Mouse (Mus musculus) midbrain, embryonic 11.5 days (tissue): ENCODE measurements at regions not wholly inside any gene's neighbourhood (a gene's known extent, or its start where the extent isn't known, plus 50 kb on each side); places are given as distances from the start of the nearest gene placed in this dataset.

Experiments used
- ATAC-seq: fragments of 200-750 bp; cut with Nextera tagmentation; 2 replicates; pipeline ENCODE4 v1.8.0; 2017; ENCODE audit warnings: moderate TSS enrichment, moderate library complexity; ENCODE audit not compliant: low FRiP score
- DNase-seq: peaks from one replicate; pipeline ENCODE4 v3.0.0; 2015; ENCODE audit warnings: low spot score; ENCODE audit errors: missing footprints
- H3K27ac ChIP-seq: fragments of 300-500 bp; sonication (generic); 2 replicates; pipeline ENCODE4 v1.5.1; 2014; ENCODE audit warnings: low read depth, low read length
- H3K27me3 ChIP-seq: fragments of 300-500 bp; sonication (generic); 2 replicates; pipeline ENCODE4 v1.6.1; 2014; ENCODE audit warnings: mild to moderate bottlenecking, low read length, moderate library complexity, mixed read lengths; ENCODE audit not compliant: control insufficient read depth, insufficient read depth
- H3K36me3 ChIP-seq: fragments of 300-500 bp; sonication (generic); 2 replicates; pipeline ENCODE4 v1.6.1; 2014; ENCODE audit warnings: mild to moderate bottlenecking, low read length, moderate library complexity, mixed read lengths; ENCODE audit not compliant: control insufficient read depth, insufficient read depth
- H3K4me1 ChIP-seq: fragments of 300-500 bp; sonication (generic); 2 replicates; pipeline ENCODE4 v1.6.1; 2014; ENCODE audit warnings: low read length; ENCODE audit not compliant: control insufficient read depth, insufficient read depth
- H3K4me2 ChIP-seq: fragments of 300-500 bp; sonication (generic); 2 replicates; pipeline ENCODE4 v1.6.1; 2014; ENCODE audit warnings: mild to moderate bottlenecking, moderate library complexity
- H3K4me3 ChIP-seq: fragments of 300-500 bp; sonication (generic); 2 replicates; pipeline ENCODE4 v1.5.1; 2014; ENCODE audit warnings: low read depth, low read length
- H3K9ac ChIP-seq: fragments of 300-500 bp; sonication (generic); 2 replicates; pipeline ENCODE4 v1.6.1; 2014; ENCODE audit warnings: low read length
- H3K9me3 ChIP-seq: fragments of 300-500 bp; sonication (generic); 2 replicates; pipeline ENCODE4 v1.6.1; 2016; ENCODE audit warnings: low read length; ENCODE audit not compliant: control insufficient read depth
- WGBS: fragments of 180-500 bp; shearing (Covaris S2); extraction: QIAGEN DNeasy Blood & Tissue Kit; methylation state at CpG from one replicate; pipeline ENCODE4 v1.1.7; 2014; 5-methylcytosine and 5-hydroxymethylcytosine counted together

DNA sequence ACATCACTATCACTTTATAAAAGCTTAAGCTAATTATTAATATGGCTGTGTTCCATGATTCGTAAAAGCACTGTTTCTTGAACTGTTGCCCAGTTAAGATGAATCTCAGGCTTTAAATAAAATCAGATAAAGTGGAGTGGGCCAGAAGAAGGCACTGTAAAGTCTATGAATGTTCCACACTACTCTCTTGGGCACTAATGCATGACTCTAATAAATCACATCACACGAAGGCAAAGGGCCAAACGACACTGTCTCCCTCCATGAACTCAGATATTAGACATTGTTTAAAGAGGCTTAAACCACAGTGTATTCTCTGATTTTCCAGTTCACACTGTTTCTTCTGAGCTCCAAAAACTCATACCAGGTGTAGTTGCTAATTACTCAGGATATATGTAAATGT, 55.9 kb upstream of the Ufm1 start:
- no peak overlapping the region for H3K9ac ChIP-seq

GRCm38 (mm10) chr3:53917960-53918359, 54.3 kb upstream of the Ufm1 start:
- Histone ChIP-seq H3K9ac (no peak overlapping the region), H3K27ac (no peak overlapping the region), H3K4me2 (no peak overlapping the region), H3K9me3 (no peaks in the 10 kb centered on the region), H3K27me3 (no peaks in the 10 kb centered on the region), H3K36me3 (no peaks in the 10 kb centered on the region), H3K4me1 (no peaks in the 10 kb centered on the region), H3K4me3 (no peak overlapping the region)
- DNase-seq = no peak
- 86% methylated on average over 3 of the region's 3 CpGs for WGBS
- ATAC-seq = no peak

More for the DNA sequence above, 55.9 kb upstream of the Ufm1 start:
- Histone ChIP-seq H3K27me3 (no peaks in the 10 kb centered on the region), H3K4me1 (no peaks in the 10 kb centered on the region), H3K27ac (no peak overlapping the region), H3K4me3 (no peak overlapping the region), H3K9me3 (no peaks in the 10 kb centered on the region), H3K36me3 (no peaks in the 10 kb centered on the region), H3K4me2 (no peak overlapping the region)
- WGBS = 85% methylated on average over 3 of the region's 3 CpGs
- ATAC-seq (no peak), DNase-seq (no peak)

- DNase-seq = no peak
Measured at GRCm38 (mm10) chr3:53913984-53914669, 50.5 kb upstream of the Ufm1 start.

More at GRCm38 (mm10) chr3:53913984-53914669, 50.5 kb upstream of the Ufm1 start:
- Histone ChIP-seq H3K27ac (no peak overlapping the region), H3K9me3 (no peaks in the 10 kb centered on the region), H3K4me2 (no peak overlapping the region), H3K27me3 (no peaks in the 10 kb centered on the region), H3K4me1 (no peaks in the 10 kb centered on the region), H3K4me3 (no peak overlapping the region), H3K36me3 (no peaks in the 10 kb centered on the region), H3K9ac (no peak overlapping the region)
- WGBS = 82% methylated on average over 3 of the region's 3 CpGs
- no peak for ATAC-seq
